In genomic region chr2:24852408-24852807, GRCm38 (mm10) we compare ENCODE assay signal across 11 mouse cellular contexts.
A peak's percentile ranks its signal among the peaks of the same experiment; 100 is the strongest.
DNase-seq lines count a peak whose midpoint lies in the region; ATAC-seq lines count a peak whose summit lies in the region.
"Had no signal": no experiment of that assay in that cellular context is flagged by ENCODE, and none has a peak within 500 bp of the region (broad histone marks: within the 10 kb centered on the region; RNA-seq: fewer than 3 reads in every experiment).

No protein-coding gene starts in this region.

- H3K27ac ChIP-seq in hindbrain, embryonic 14.5 days = no peak overlapping the region
- H3K27ac ChIP-seq in hindbrain, embryonic 13.5 days = no peak overlapping the region
- H3K27ac ChIP-seq: embryonic facial prominence, embryonic 13.5 days; limb, embryonic 12.5 days; stomach, embryonic 15.5 days had no signal

- peaks cover 73% of the 10 kb centered on the region for H3K36me3 ChIP-seq in hindbrain, embryonic 14.5 days (replicated peaks; ENCODE audit: control insufficient read depth, insufficient read depth)
- peaks cover 71% of the 10 kb centered on the region for H3K36me3 ChIP-seq in hindbrain, embryonic 13.5 days

- H3K9ac ChIP-seq in hindbrain, embryonic 14.5 days = no peak overlapping the region
- H3K9ac ChIP-seq in hindbrain, embryonic 13.5 days = no peak overlapping the region
- H3K9ac ChIP-seq: embryonic facial prominence, embryonic 13.5 days; limb, embryonic 12.5 days; stomach, embryonic 15.5 days had no signal

- H3K27me3 ChIP-seq in hindbrain, embryonic 14.5 days (ENCODE audit: control insufficient read depth, insufficient read depth, low read length) = no peaks in the 10 kb centered on the region
- no peaks in the 10 kb centered on the region for H3K27me3 ChIP-seq in hindbrain, embryonic 13.5 days
- H3K27me3 ChIP-seq: embryonic facial prominence, embryonic 13.5 days; limb, embryonic 12.5 days; stomach, embryonic 15.5 days had no signal

- no peak overlapping the region for H3K4me2 ChIP-seq in hindbrain, embryonic 14.5 days (replicated peaks)
- H3K4me2 ChIP-seq in hindbrain, embryonic 13.5 days = no peak overlapping the region
- H3K4me2 ChIP-seq: embryonic facial prominence, embryonic 13.5 days; limb, embryonic 12.5 days; stomach, embryonic 15.5 days had no signal

- DNase-seq in hindbrain, embryonic 14.5 days (ENCODE audit: low spot score) = peak; percentile 69
- peak; percentile 29 to 44 for DNase-seq in B cell, adult 2 months
- DNase-seq in NIH3T3 (ENCODE audit: low read depth) = peak; percentile 69
- peak; percentile 27 for DNase-seq in skeletal muscle tissue, adult 2 months (ENCODE audit: low read depth, low spot score)
- no peak for DNase-seq in testis, postnatal 10 days (ENCODE audit: low spot score)
- no peak for DNase-seq in layer of hippocampus, adult 9-11 months

- 73% methylated on average over 5 of the region's 5 CpGs for WGBS in hindbrain, embryonic 14.5 days
- WGBS in hindbrain, embryonic 13.5 days = 71% methylated on average over 5 of the region's 5 CpGs

- H3K9me3 ChIP-seq in hindbrain, embryonic 14.5 days (ENCODE audit: control insufficient read depth, low read length) = no peaks in the 10 kb centered on the region
- H3K9me3 ChIP-seq in hindbrain, embryonic 13.5 days = no peaks in the 10 kb centered on the region
- H3K9me3 ChIP-seq: embryonic facial prominence, embryonic 13.5 days; limb, embryonic 12.5 days; stomach, embryonic 15.5 days had no signal

- no peaks in the 10 kb centered on the region for H3K4me1 ChIP-seq in hindbrain, embryonic 14.5 days (replicated peaks; ENCODE audit: control insufficient read depth, insufficient read depth, low read length)
- H3K4me1 ChIP-seq in hindbrain, embryonic 13.5 days (replicated peaks) = no peaks in the 10 kb centered on the region
- H3K4me1 ChIP-seq: embryonic facial prominence, embryonic 13.5 days; limb, embryonic 12.5 days; stomach, embryonic 15.5 days had no signal

- no peak overlapping the region for H3K4me3 ChIP-seq in hindbrain, embryonic 14.5 days (replicated peaks; ENCODE audit: low read length)
- no peak overlapping the region for H3K4me3 ChIP-seq in hindbrain, embryonic 13.5 days
- H3K4me3 ChIP-seq: embryonic facial prominence, embryonic 13.5 days; limb, embryonic 12.5 days; stomach, embryonic 15.5 days had no signal

- no peak for ATAC-seq in hindbrain, embryonic 14.5 days (ENCODE audit: low FRiP score)
- no peak for ATAC-seq in hindbrain, embryonic 13.5 days (ENCODE audit: low FRiP score)
- ATAC-seq in erythroid progenitor cell, adult 5-6 weeks (replicated peaks; ENCODE audit: low FRiP score, poor library complexity, severe bottlenecking) = 0 out of 2 replicates have a peak, but pooled peaks have one; percentile 19

Comparison
In these comparisons a context has a peak if more than half of its experiments do, and no peak if none do; other contexts are left out.
1. DNase-seq: peak in hindbrain, embryonic 14.5 days (single experiment), B cell, adult 2 months (2 of 2), NIH3T3 (single experiment) and skeletal muscle tissue, adult 2 months (single experiment); none in testis, postnatal 10 days (single experiment) and layer of hippocampus, adult 9-11 months (single experiment).